Comparison of ENCODE assay signal across 9 mouse cellular contexts in the genomic region with DNA sequence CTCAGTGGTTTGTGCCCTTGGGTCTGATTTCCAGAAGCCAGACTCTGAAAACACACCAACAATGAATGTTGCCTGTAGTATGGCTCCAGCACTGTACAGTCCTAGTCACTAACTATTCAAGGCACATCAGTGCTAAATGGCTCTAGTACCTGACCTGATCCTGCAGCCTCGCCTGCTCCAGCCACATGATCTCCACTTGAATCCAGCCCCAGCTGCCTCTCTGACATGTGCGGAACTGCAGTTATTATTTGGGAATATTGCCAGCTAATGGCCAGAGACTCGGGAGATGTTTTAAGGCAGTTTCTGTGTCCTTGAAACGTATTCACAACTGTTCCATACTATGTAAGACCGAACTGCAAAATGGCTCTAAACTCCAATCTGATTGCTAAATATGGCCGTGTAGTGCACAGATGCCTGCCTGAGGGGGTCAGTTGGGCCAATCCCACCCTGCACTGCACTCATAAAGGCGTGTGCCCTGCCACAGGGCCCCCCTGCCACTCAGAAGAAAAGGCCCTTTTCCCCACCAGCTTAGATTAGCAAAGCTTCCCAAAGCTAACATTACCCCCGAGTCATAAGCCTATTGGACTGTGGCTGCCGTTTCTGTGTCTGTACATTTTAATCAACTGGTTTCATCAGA. TPM values are rescaled to one million over a fixed set of nuclear protein-coding genes. Genes with fewer than 3 reads are reported as not detected.
DNase-seq lines count a peak whose midpoint lies in the region; ATAC-seq and TF ChIP-seq lines count a peak whose summit lies in the region.
"Had no signal": no experiment of that assay in that cellular context is flagged by ENCODE, and none has a peak within 500 bp of the region (broad histone marks: within the 10 kb centered on the region; RNA-seq: fewer than 3 reads in every experiment).

No protein-coding gene starts in this region.

- no peak for TF ChIP-seq CTCF in kidney, adult 2 months (conservative IDR thresholded peaks at IDR 0.05; ENCODE audit: insufficient read depth, insufficient read length, low read depth, low read length)
- no peak for TF ChIP-seq CTCF in brain, embryonic 14.5 days (IDR thresholded peaks at IDR 0.05; ENCODE audit: borderline replicate concordance, extremely low read depth, insufficient read depth, insufficient read length)

- no peaks in the 10 kb centered on the region for H3K27me3 ChIP-seq in kidney, adult 2 months (replicated peaks; ENCODE audit: control insufficient read depth, insufficient read depth, low read length)
- no peaks in the 10 kb centered on the region for H3K27me3 ChIP-seq in hindbrain, embryonic 10.5 days (ENCODE audit: insufficient read depth, poor library complexity, severe bottlenecking)
- H3K27me3 ChIP-seq in midbrain, embryonic 14.5 days (ENCODE audit: control insufficient read depth, insufficient read depth, low read length), result no peaks in the 10 kb centered on the region
- H3K27me3 ChIP-seq: liver, embryonic 15.5 days had no signal

- peak; percentile 47; the same call in 1 of the 2 replicates for ATAC-seq in midbrain, embryonic 14.5 days (ENCODE audit: low FRiP score, low TSS enrichment)

- no peak overlapping the region for H3K4me3 ChIP-seq in kidney, adult 2 months (ENCODE audit: insufficient read depth, low read depth, low read length)
- H3K4me3 ChIP-seq in hindbrain, embryonic 10.5 days, result no peak overlapping the region
- no peak overlapping the region for H3K4me3 ChIP-seq in midbrain, embryonic 14.5 days (replicated peaks; ENCODE audit: low read depth, low read length)
- H3K4me3 ChIP-seq: liver, embryonic 15.5 days had no signal

- no peaks in the 10 kb centered on the region for H3K36me3 ChIP-seq in kidney, adult 2 months (ENCODE audit: control insufficient read depth, insufficient read depth, low read length)
- peaks cover 65% of the 10 kb centered on the region for H3K36me3 ChIP-seq in hindbrain, embryonic 10.5 days
- no peaks in the 10 kb centered on the region for H3K36me3 ChIP-seq in midbrain, embryonic 14.5 days (ENCODE audit: control insufficient read depth, insufficient read depth, low read length)
- H3K36me3 ChIP-seq: liver, embryonic 15.5 days had no signal

- WGBS in kidney, adult 2 months, result 39% methylated on average over 9 of the region's 9 CpGs
- 62% methylated on average over 9 of the region's 9 CpGs for WGBS in hindbrain, embryonic 10.5 days
- WGBS in midbrain, embryonic 14.5 days, result 22% methylated on average over 9 of the region's 9 CpGs

- H3K4me2 ChIP-seq in midbrain, embryonic 14.5 days (ENCODE audit: low read length), result peak overlapping the region; percentile 45
- H3K4me2 ChIP-seq: liver, embryonic 15.5 days had no signal

- TF ChIP-seq POLR2A in kidney, adult 2 months (IDR thresholded peaks at IDR 0.05; ENCODE audit: low read depth, low read length), result no peak
- TF ChIP-seq POLR2A in brain, embryonic 14.5 days (IDR thresholded peaks at IDR 0.05; ENCODE audit: borderline replicate concordance, extremely low read depth, insufficient read depth, insufficient read length, poor library complexity, severe bottlenecking), result no peak

- no peaks in the 10 kb centered on the region for H3K9me3 ChIP-seq in hindbrain, embryonic 10.5 days
- no peaks in the 10 kb centered on the region for H3K9me3 ChIP-seq in midbrain, embryonic 14.5 days (ENCODE audit: control insufficient read depth, low read length)
- H3K9me3 ChIP-seq: liver, embryonic 15.5 days had no signal

- peaks cover 11% of the 10 kb centered on the region for H3K4me1 ChIP-seq in kidney, adult 2 months (ENCODE audit: control insufficient read depth, insufficient read depth, low read length)
- peaks cover 50% of the 10 kb centered on the region for H3K4me1 ChIP-seq in hindbrain, embryonic 10.5 days (replicated peaks)
- H3K4me1 ChIP-seq in midbrain, embryonic 14.5 days (ENCODE audit: control insufficient read depth, insufficient read depth, low read length), result peaks cover 18% of the 10 kb centered on the region
- H3K4me1 ChIP-seq: liver, embryonic 15.5 days had no signal

- peak; percentile 36 for DNase-seq in kidney, adult 2 months
- no peak for DNase-seq in kidney, postnatal 36 days
- DNase-seq in brain, embryonic 14.5 days (ENCODE audit: low read depth), result peak; percentile 68
- DNase-seq in hindbrain, embryonic 10.5 days (ENCODE audit: low spot score), result no peak
- peak; percentile 53 for DNase-seq in midbrain, embryonic 14.5 days
- DNase-seq in urinary bladder, postnatal 4 days (ENCODE audit: low spot score in 2 of 2), result no peak
- no peak for DNase-seq in ovary, postnatal 36 days (ENCODE audit: low spot score)
- no peak for DNase-seq in kidney, postnatal 25 days

- peak overlapping the region; percentile 10; the same call in 1 of the 2 replicates for H3K27ac ChIP-seq in kidney, adult 2 months (ENCODE audit: insufficient read depth, low read depth, low read length)
- peak overlapping the region; percentile 88 for H3K27ac ChIP-seq in hindbrain, embryonic 10.5 days
- peak overlapping the region; percentile 69 for H3K27ac ChIP-seq in midbrain, embryonic 14.5 days (replicated peaks; ENCODE audit: low read depth, low read length)
- H3K27ac ChIP-seq: liver, embryonic 15.5 days had no signal

- no peak overlapping the region; the same call in 1 of the 2 replicates for H3K9ac ChIP-seq in midbrain, embryonic 14.5 days (replicated peaks; ENCODE audit: low read length)
- H3K9ac ChIP-seq: liver, embryonic 15.5 days had no signal

RNA-seq across cellular contexts. Expression of a gene that starts 11.0 kb away (rescaled TPM):
- polyA plus RNA-seq in kidney, adult 2 months (2012; rRNA removed), result 21.3 and 25.8 TPM in 2 replicates
- polyA plus RNA-seq in brain, embryonic 14.5 days (2012; rRNA removed), result 54.2 and 79.7 TPM in 2 replicates
- polyA plus RNA-seq in hindbrain, embryonic 10.5 days (2016; fragmentation: Nextera tagmentation; extraction: Ambion mirVana), result 170 and 178 TPM in 2 replicates
- polyA plus RNA-seq in midbrain, embryonic 14.5 days (2014; fragmentation: Nextera tagmentation; extraction: Ambion mirVana), result 52.6 and 105 TPM in 2 replicates

Comparison
In these comparisons a context has a peak if more than half of its experiments do, and no peak if none do; other contexts are left out.
1. DNase-seq: peak in kidney, adult 2 months (single experiment), brain, embryonic 14.5 days (single experiment) and midbrain, embryonic 14.5 days (single experiment); none in kidney, postnatal 36 days (0 of 2), hindbrain, embryonic 10.5 days (single experiment), urinary bladder, postnatal 4 days (0 of 2), ovary, postnatal 36 days (single experiment) and kidney, postnatal 25 days (0 of 2).
2. H3K27ac ChIP-seq: peak in every context shown above with its lines; median percentile 88 in hindbrain, embryonic 10.5 days; 69 in midbrain, embryonic 14.5 days; 10 in kidney, adult 2 months.